Mouse (Mus musculus): ENCODE measurements around the gene Rbl1.

Gene Rbl1

DNA sequence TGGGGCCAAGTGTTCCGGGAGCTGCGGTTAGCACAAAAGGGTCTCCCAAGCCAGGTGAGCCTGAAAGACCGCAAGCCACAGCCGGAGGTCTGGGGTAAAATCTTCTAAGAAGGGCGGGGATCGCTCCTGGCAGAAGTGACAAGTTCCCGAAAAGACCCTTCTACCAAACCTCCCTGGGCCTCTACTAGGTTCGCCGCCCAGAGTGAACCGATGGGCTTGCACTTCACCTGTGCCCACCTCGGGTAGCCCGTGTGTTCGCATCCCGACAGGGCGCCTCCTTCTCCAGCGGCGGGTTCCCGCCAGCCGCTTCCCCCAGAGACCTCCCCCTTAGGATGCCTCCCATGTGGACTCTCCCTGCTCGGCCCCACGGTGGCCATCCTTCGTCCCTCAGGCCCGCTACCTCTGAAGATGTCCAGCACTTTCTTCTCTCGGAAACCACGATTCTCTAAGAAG is 69.8 kb downstream of the Rbl1 start:
- DNase-seq (ENCODE audit: extremely low read depth, low read depth, low spot score) = no peak

DNA sequence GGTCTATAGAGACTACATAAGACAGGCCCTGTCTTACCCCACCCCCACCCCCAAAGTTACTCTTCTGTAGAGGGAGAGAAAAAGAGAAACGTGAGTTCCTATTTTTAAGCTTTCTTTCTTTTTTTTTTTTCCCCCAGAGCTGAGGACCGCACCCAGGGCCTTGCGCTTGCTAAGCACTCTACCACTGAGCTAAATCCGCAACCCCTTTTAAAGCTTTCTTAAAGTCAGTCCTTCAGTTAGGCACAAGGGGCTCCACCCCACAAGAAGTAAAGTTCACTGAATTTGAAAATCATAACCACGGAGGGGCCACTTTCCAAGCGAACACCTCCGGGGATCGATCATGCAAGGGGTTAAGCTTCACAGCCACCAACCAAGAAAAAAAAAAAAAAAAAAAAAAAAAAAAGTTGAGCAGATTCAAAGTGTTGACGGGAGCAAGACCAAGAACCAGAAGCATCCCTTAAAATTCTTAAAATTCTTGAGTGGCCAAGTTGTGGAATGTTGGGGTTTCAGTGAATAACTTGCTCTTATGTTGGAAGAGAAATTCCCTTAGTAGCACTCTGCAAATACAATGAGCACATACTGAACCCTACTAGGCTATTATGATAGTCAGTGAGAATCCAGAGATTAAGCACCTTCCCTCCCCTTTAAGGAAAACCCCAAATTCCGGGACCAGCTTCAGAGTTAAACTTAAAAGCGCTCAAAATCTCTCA is 70.4 kb downstream of the Rbl1 start:
- DNase-seq (ENCODE audit: extremely low read depth, low read depth, low spot score) = no peak

DNA sequence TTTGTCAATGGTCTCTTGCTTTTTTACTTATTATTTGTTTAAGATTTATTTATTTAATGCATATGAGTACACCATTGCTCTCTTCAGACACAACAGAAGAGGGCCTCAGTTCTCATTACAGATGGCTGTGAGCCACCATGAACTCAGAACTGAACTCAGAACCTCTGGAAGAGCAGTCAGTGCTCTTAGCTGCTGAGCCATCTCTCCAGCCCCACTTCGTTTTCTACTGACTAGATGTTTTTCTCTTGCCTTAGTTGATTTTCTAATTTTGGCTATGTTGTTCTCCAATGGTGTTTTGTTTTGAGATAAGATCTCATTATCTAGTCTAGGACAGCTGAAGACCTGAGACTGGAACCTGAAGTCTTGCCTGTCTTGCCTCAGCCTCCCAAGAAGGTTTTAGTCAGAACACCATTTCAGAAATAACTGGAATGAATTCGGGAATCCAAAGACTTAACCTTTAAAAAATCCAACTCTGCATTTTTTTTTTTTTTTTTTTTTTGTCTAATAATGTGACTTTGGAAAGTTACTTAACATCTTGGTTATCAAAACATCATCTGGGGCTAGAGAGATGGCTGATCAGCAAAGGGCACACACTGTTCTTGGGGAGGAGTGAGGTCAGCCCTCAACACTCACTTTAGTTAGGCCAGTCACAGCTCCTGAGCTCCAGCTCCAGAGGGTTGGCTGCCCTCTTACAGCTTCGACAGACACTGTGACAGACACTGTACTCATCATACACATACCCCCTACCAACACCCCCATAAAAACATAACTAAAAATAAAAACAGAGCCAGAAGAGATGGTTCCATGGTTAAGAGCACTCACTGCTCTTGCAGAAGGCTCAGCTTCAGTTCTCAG is 71.4 kb downstream of the Rbl1 start:
- no peak for DNase-seq (ENCODE audit: extremely low read depth, low read depth, low spot score)

DNA sequence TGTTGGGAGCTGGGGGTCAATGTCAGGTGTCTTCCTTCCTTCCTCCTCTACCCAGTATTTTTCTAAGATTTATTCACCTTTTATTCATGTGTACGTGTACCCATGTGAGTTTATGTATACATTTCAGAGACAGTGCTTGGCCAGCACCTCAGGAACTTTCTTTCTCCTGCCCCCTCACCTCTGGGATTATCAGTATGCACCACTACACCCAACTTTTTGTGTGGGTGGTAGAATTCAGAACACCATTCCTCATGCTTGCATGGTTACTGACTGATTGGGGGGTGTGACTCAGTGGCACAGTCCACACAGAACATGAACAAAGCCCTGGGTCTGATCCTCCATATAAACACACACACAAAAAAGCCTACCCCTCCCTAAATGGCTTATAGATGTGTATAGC is 72.2 kb downstream of the Rbl1 start:
- DNase-seq (ENCODE audit: extremely low read depth, low read depth, low spot score) = no peak

DNA sequence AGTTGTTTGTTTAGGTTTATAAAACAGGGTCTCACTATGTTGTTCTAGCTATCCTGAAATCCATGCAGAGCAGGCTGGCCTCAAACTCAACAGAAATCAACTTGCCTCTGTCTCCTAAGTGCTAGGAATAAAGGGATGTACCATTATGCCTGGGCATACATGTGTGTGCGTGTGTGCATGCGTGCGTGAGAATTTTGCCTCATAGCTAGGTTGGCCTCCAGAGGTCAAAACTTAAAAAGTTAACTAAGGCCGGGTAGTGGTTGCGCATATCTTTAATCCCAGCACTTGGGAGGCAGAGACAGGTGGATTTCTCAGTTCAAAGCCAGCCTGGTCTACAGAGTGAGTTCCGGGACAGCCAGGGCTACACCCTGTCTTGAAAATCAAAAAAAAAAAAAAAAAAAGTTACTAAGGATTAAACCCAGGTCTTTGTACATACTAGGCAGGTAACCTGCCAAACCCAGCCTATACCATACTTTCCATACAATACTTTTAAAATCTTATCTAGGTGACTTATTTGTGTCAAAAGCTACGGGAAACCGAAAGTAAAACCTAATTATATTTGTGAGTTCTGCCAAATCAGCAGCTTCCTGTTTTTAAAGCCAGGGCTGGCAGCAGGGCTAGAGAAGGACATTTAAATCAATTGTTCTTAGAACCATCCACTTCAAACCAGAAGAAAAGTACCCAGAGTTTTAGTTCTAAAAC is 73.4 kb downstream of the Rbl1 start:
- no peak for DNase-seq (ENCODE audit: extremely low read depth, low read depth, low spot score)

DNA sequence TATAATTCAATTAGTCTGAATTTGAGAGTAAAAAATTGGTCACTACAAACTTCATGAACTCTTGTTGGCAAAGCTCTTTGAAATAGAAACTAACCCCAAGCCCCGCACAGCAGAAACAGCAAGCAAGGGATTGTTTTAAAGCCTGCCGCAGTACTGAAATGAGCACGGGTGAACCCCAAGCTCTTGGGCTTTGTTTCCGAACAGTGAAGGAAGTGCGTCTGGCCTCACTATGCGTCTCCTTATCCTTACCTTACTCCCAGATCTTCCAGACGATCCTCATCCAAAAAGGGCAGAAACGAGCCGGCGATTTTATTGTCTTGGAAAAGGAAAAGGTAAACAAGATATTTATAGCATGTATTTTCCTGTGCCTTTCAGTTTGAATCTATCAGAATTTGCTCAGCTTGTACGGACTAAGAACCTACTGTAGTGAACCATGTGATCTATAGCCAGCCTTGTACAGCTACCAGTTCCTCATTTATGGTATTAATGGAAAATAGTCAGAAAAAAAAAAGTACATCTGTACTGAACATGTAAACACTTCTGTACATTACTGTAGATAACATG is 74.7 kb downstream of the Rbl1 start:
- DNase-seq (ENCODE audit: extremely low read depth, low read depth, low spot score) = no peak

DNA sequence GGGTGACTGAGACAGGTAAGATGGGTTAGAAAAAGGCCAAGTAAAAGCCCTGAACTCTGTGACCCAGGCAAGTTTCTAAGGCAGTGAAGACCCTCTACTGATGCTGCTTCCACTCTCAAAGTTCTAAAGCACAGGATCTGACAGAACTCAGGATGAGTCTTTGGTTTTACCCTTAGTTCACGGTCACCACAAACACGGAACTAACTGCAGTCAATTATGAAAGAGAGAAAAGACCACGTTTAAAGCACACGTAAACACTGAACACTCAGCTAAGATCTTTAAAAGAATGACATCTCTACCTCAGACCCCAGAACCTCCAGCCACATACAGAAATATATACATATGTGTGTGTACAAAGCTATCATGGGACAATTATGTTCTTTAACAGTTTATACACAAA is 75.2 kb downstream of the Rbl1 start:
- no peak for DNase-seq (ENCODE audit: extremely low read depth, low read depth, low spot score)

DNA sequence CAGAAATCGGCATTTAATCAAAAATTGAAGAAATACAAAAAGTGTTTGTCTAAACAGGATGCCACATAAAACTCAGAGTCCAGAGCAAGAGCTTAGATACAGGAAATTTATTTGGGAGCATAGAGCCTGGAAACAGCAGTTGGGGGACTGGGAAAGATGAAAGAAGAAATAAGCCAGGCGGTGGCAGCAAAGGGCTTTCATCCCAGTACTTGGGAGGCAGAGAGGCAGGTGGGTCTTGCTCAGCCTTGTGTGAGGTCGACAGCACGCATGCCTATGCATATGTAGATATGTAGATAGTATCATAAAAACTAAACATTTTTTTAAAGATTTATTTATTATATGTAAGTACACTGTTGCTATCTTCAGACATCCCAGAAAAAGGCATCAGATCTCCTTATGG is 76.3 kb downstream of the Rbl1 start:
- DNase-seq (ENCODE audit: extremely low read depth, low read depth, low spot score) = no peak

DNA sequence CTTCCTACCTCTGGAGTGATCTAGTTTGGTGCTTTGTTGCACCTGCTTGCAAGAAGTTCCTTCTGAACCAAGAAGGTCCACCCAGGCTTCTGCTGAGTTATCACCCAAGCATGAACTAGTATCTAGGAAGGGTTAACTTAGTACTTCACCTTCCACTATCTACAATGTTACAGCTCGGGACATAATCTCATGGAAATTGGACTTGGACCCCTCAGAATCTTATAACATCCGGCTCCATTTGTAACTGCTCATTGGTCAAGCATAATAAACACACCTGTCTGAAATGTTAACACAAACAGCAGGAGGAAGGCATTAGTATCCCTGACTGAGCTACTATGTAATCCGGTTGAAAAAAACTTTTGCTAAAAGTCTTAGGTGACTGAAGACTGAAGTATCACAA is 77.0 kb downstream of the Rbl1 start:
- no peak for DNase-seq (ENCODE audit: extremely low read depth, low read depth, low spot score)

DNA sequence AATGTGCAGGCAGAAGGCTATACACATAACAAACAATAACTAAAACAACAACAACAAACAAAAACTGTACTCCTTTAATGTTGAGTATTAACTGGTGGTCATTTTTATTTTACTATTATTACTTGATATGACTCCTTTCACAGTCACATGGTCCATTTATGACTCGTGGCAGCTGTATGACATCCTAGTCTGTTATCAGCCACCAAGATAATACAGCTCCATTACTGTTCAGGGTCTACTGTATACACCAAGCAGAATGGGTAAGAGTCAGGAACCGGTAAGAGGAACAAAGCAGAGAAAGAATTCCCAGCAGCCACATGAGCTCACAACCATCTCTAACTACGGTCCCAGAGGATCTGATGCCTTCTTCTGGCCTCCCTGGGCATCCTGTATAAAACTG is 79.1 kb downstream of the Rbl1 start:
- no peak for DNase-seq (ENCODE audit: extremely low read depth, low read depth, low spot score)

DNA sequence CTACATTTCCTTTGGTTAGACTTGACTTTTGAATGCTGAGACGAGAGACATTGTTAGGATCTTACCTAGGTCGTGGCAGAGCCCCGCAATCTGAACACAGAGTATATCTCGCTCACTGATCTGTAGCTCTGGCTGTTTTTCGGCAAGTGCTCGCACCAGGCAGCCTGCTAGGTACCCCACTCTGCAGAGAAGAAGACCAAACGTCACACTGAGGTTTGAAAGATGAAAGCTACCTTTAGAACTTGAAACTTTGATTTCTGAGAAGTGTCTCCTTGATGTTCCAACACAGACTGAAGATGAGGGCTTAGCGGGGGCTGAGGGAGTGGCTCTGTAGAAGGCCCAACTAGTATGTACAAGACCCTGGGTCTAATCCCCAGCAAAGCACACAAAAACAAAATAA is 82.6 kb downstream of the Rbl1 start:
- DNase-seq (ENCODE audit: extremely low read depth, low read depth, low spot score) = no peak

DNA sequence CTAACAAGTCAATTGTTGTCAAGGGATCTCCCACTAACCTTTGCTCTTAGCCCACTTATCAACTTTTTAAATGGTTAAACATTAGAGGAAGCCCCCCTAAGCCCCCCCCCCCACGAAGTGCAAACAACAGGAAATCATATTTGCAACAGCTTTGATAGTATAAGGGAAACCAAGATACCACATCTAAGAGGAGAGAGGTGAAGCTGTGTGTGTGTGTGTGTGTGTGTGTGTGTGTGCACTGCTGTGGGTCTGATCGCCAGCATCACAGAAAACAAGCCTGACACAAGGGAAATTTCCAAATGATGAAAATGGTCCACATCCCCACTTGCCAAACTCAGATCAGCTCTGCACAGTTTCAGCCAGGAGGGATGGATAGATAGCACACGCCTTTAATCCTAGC is 85.3 kb downstream of the Rbl1 start:
- DNase-seq (ENCODE audit: extremely low read depth, low read depth, low spot score) = no peak

DNA sequence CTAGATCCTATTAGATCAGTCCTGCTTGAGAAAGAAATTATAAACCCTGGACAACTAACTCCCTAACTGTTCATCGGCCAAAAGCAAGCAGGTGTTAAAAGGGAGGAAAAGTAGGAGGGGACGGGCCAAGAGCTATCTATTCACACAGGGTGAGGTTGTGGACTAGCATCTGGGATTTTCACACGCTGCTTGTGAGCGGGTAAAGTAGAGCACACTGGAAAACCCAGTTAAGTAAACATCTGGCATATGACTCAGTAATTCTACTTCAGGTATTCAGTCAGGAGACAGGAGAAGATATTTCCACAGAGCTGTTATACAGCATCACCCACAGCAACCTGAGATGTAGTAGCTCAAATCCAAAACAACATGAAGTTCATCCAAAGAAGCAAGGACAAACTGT is 85.8 kb downstream of the Rbl1 start:
- DNase-seq (ENCODE audit: extremely low read depth, low read depth, low spot score) = no peak

DNA sequence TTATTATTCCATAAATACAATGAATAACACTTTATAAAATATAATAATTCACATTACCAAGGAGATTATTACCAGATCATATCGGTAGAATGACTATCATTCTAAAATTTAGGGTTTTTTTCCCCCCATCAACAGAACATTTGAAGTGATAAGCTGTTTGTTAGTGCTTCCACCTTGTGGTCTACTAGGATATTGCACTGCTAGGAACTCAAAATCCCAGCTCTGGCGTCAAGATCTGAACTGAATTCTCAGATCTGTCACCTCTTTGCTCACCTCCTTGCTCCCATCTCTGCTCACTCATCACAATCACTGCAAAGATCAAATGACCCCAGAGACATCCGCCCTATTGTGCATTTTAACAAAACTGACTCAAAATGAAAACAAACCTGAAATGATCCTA is 87.4 kb downstream of the Rbl1 start:
- DNase-seq (ENCODE audit: extremely low read depth, low read depth, low spot score) = no peak

DNA sequence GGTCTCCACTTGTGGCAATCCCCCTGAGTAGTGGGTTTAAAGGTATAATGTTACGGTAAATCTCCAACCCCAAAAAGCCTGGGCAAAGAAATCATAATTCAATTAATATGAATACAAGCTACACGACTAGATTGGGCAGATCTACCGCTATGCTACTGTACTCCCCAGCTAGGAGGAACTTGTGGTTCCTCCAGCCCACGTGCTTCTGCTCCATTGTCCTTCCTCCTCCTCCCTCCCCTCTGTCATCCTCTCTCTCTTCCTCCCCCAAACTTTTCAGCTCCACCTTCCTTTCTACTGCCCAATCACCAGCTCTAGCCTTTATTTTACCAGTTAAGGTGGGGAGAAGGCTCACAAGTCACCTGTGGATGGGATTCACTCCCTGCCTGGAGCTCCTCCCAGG is 96.1 kb downstream of the Rbl1 start:
- no peak for DNase-seq (ENCODE audit: extremely low read depth, low read depth, low spot score)

DNA sequence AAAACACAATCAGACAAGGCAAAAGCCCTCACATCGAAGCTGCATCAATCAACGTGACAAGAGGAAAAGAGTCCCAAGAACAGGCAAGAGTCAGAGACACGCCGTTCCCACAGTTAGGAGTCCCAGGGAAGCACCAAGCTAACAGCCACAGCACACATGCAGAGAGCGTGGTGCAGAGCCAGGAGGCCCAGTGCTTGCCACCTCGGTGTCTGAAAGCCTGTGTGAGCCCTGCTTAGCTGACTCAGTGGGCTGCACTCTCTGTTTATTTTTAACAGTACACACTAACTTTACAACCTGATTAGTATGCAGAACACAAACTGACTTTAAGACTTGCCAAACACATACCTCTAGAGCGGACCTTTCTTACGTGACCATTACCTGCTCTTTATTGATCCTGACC is 99.9 kb downstream of the Rbl1 start:
- no peak for DNase-seq (ENCODE audit: extremely low read depth, low read depth, low spot score)

DNA sequence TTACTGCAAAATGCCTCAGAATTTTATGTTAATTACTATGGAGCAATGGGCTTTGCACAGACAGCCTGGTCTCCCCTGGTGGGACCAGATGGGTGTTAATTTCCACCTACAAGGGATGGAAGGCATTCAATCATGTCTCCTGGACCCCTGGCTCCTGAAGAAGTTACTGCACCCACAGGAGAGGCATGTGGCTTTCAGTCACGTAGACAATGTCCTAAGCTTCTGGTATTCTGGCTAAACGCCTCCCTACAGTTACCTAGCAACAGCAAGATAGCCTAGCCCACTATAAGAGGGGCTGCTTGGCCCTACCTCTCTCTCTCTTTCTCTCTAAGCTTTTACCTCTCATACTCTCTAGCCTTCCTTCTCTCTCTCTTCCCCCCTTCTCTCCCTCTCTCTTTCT is 102.1 kb downstream of the Rbl1 start:
- no peak for DNase-seq (ENCODE audit: extremely low read depth, low read depth, low spot score)

DNA sequence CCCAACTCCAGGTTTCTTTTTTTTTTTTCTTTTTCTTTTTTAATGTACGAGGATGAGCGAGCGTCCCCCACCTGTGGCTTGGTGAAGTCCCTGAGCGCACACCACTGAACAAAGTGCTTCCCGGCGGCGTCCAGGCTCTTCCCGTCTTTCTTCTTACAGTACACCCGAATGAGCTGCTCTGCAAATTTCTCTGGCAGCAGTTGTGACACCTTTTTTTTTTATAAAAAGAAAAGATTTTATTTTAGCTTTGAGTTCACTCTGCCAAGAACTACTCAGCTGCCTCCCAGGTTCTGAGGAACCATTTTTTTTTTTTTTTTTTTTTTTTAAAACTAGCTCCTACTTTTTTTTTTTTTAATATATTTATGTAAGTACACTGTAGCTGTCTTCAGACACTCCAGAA is 102.7 kb downstream of the Rbl1 start:
- DNase-seq (ENCODE audit: extremely low read depth, low read depth, low spot score) = no peak

DNA sequence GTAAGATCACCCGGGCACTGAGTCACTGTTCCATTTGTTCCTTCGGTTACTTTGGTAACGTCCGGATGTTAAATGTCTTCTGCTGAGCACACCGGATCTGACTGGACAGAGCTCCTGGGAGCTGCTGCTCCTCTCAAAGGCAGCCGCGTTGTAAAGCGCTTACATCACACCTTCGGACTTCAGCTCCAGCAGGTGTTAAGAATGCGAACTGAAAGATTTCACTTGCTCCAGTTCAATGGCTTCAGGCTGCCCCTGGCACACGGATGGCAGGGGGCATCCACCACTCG is 104.1 kb downstream of the Rbl1 start:
- DNase-seq (ENCODE audit: extremely low read depth, low read depth, low spot score) = no peak

DNA sequence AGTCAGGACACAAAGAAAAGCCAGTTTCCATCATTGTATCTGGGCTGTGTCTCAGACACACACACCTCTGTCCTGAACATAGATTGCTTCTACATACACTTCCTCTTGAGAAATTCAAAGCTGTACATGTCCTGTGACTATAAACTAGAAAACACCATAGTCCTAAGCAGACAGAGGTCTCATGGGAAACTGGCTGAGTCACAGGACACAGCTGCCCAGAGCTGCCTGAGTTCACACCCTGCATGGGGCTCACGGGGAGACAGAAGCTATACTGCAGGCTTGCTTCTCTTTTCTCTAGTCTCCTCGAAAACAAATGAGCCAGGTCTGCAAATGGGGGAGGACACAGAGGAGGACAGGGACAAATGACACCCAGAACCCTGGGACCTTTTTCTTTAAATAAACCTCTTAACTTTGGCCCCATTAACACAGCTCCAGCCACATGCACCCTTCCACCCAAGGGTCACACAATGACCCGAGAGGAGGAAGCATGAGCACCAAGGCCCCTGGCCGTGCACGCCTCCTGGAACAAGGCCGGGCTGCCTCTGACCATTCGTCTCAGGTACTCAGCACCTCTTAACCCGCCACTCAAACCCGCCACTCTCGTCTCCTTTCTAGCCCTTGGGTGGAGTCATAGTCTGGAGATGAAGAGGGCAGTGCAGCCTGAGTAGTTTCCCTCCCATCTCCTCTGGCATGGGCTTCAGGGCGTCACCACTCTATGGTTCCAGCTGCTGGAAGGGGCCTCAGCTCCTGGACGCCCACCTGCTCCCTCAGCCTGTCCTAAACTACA is 104.6 kb downstream of the Rbl1 start:
- DNase-seq (ENCODE audit: extremely low read depth, low read depth, low spot score) = no peak

Data from fat pad, adult 2 months (tissue).